Mouse (Mus musculus) MEL (cell line): Measurements from ENCODE around the gene Ppp1r3a. TPM values are rescaled to one million over a fixed set of nuclear protein-coding genes. Genes with fewer than 3 reads are reported as not detected.

Source experiments
- DNase-seq: peaks from one replicate; pipeline ENCODE4 v3.0.0; 2011; ENCODE audit warnings: low read depth, low spot score
- H3K27ac ChIP-seq: 2 replicates; pipeline ENCODE4 v1.5.1; 2012; ENCODE audit warnings: low read depth, mild to moderate bottlenecking, control low read depth, low read length, moderate library complexity; ENCODE audit not compliant: control insufficient read depth
- H3K27me3 ChIP-seq, 2 experiments: fragments of 150-350 bp in 1 of 2; sonication (generic) in 1 of 2; 2 replicates each; pipeline ENCODE4 v1.6.1; 2012; ENCODE audit warnings: low read length in 2 of 2, mild to moderate bottlenecking in 2 of 2, improper control_type of control experiment in 1 of 2, moderate library complexity in 1 of 2; ENCODE audit not compliant: insufficient read depth in 2 of 2, control insufficient read depth in 1 of 2
- H3K36me3 ChIP-seq, 2 experiments: 2 replicates each; pipeline ENCODE4 v1.6.1; 2012 to 2014; ENCODE audit warnings: low read length in 2 of 2, improper control_type of control experiment in 1 of 2, inconsistent platforms in 1 of 2, mild to moderate bottlenecking in 1 of 2; ENCODE audit not compliant: insufficient read depth in 2 of 2, control insufficient read depth in 1 of 2
- H3K4me1 ChIP-seq, 2 experiments: fragments of 150-350 bp in 1 of 2; sonication (generic) in 1 of 2; 2 replicates each; pipeline ENCODE4 v1.6.1; 2012; ENCODE audit warnings: low read length in 2 of 2, improper control_type of control experiment in 1 of 2, mild to moderate bottlenecking in 1 of 2; ENCODE audit not compliant: insufficient read depth in 2 of 2, control insufficient read depth in 1 of 2
- H3K4me3 ChIP-seq, 2 experiments: fragments of 150-350 bp in 1 of 2; sonication (generic) in 1 of 2; 2 replicates each; pipeline ENCODE4 v1.5.1; 2012; ENCODE audit warnings: low read depth in 2 of 2, low read length in 2 of 2, mild to moderate bottlenecking in 2 of 2, moderate library complexity in 2 of 2, control low read depth in 1 of 2, improper control_type of control experiment in 1 of 2; ENCODE audit not compliant: control insufficient read depth in 1 of 2, insufficient read depth in 1 of 2
- H3K79me2 ChIP-seq: 2 replicates; pipeline ENCODE4 v1.6.1; 2012; ENCODE audit warnings: mild to moderate bottlenecking, low read length, moderate library complexity; ENCODE audit not compliant: control insufficient read depth, poor library complexity, insufficient read depth
- H3K9ac ChIP-seq: 2 replicates; pipeline ENCODE4 v1.6.1; 2012; ENCODE audit warnings: low read depth, mild to moderate bottlenecking, control low read depth, low read length, moderate library complexity; ENCODE audit not compliant: control insufficient read depth, poor library complexity, severe bottlenecking
- H3K9me3 ChIP-seq: fragments of 150-350 bp; sonication (generic); replicated peaks from 2 replicates; pipeline ENCODE4 v1.6.1; 2012; ENCODE audit warnings: mild to moderate bottlenecking, low read length, improper control_type of control experiment, moderate library complexity; ENCODE audit not compliant: insufficient read depth
- BHLHE40 ChIP-seq: IDR thresholded peaks from 2 replicates; pipeline ENCODE4 v1.6.1; 2012; ENCODE audit warnings: low read depth, mild to moderate bottlenecking, inconsistent platforms, low read length, improper control_type of control experiment, borderline replicate concordance
- CHD1 ChIP-seq: IDR thresholded peaks from 2 replicates; pipeline ENCODE4 v1.6.1; 2012; ENCODE audit warnings: low read depth, mild to moderate bottlenecking, inconsistent platforms, low read length, improper control_type of control experiment
- CHD2 ChIP-seq: IDR thresholded peaks from 2 replicates; pipeline ENCODE4 v1.6.1; 2011; ENCODE audit warnings: low read length, improper control_type of control experiment
- EP300 ChIP-seq, 2 experiments: IDR thresholded peaks; 2 replicates each; pipeline ENCODE4 v1.6.1; 2011; ENCODE audit warnings: improper control_type of control experiment in 2 of 2, low read length in 2 of 2, low read depth in 1 of 2, mild to moderate bottlenecking in 1 of 2
- ETS1 ChIP-seq: IDR thresholded peaks from 2 replicates; pipeline ENCODE4 v1.6.1; 2012; ENCODE audit warnings: low read depth, mild to moderate bottlenecking, inconsistent platforms, low read length, improper control_type of control experiment, moderate library complexity
- GABPA ChIP-seq: IDR thresholded peaks from 2 replicates; pipeline ENCODE4 v1.6.1; 2012; ENCODE audit warnings: low read depth, mild to moderate bottlenecking, inconsistent platforms, low read length, improper control_type of control experiment, moderate library complexity
- GATA1 ChIP-seq: IDR thresholded peaks from 2 replicates; pipeline ENCODE4 v1.6.1; 2011; ENCODE audit warnings: low read depth, low read length, improper control_type of control experiment
- MAFK ChIP-seq: IDR thresholded peaks from 2 replicates; pipeline ENCODE4 v1.6.1; 2011; ENCODE audit warnings: low read depth, mild to moderate bottlenecking, low read length, improper control_type of control experiment, borderline replicate concordance
- MAX ChIP-seq: IDR thresholded peaks from 2 replicates; pipeline ENCODE4 v1.6.1; 2011; ENCODE audit warnings: low read length, improper control_type of control experiment
- MEF2A ChIP-seq: IDR thresholded peaks from 2 replicates; pipeline ENCODE4 v1.6.1; 2014; ENCODE audit warnings: low read depth, mild to moderate bottlenecking, inconsistent platforms, low read length, improper control_type of control experiment; ENCODE audit not compliant: poor library complexity, insufficient replicate concordance, severe bottlenecking; ENCODE audit errors: extremely low read depth
- MXI1 ChIP-seq: IDR thresholded peaks from 2 replicates; pipeline ENCODE4 v1.6.1; 2011; ENCODE audit warnings: mild to moderate bottlenecking, low read depth, low read length, improper control_type of control experiment
- MYB ChIP-seq: IDR thresholded peaks from 2 replicates; pipeline ENCODE4 v1.6.1; 2011; ENCODE audit warnings: mild to moderate bottlenecking, low read depth, low read length, improper control_type of control experiment
- MYC ChIP-seq: IDR thresholded peaks from 2 replicates; pipeline ENCODE4 v1.6.1; 2011; ENCODE audit warnings: low read depth, mild to moderate bottlenecking, low read length, improper control_type of control experiment, moderate library complexity
- NELFE ChIP-seq: IDR thresholded peaks from 2 replicates; pipeline ENCODE4 v1.6.1; 2011; ENCODE audit warnings: low read depth, low read length, improper control_type of control experiment
- POLR2AphosphoS2 ChIP-seq: IDR thresholded peaks from 2 replicates; pipeline ENCODE4 v1.6.1; 2011; ENCODE audit warnings: low read length, improper control_type of control experiment
- POLR2AphosphoS5 ChIP-seq: IDR thresholded peaks from 2 replicates; pipeline ENCODE4 v1.6.1; 2012; ENCODE audit warnings: low read depth, borderline replicate concordance, mild to moderate bottlenecking, inconsistent platforms, low read length, moderate library complexity, mixed read lengths
- RAD21 ChIP-seq: IDR thresholded peaks from 2 replicates; pipeline ENCODE4 v1.6.1; 2011; ENCODE audit warnings: mild to moderate bottlenecking, low read depth, low read length, improper control_type of control experiment
- TAL1 ChIP-seq: IDR thresholded peaks from 2 replicates; pipeline ENCODE4 v1.6.1; 2012; ENCODE audit warnings: mild to moderate bottlenecking, inconsistent platforms, low read length, moderate library complexity, mixed read lengths
- TBP ChIP-seq: IDR thresholded peaks from 2 replicates; pipeline ENCODE4 v1.8.0; 2011; ENCODE audit warnings: low read depth, low read length, improper control_type of control experiment
- USF1 ChIP-seq: IDR thresholded peaks from 2 replicates; pipeline ENCODE4 v1.6.1; 2014; ENCODE audit warnings: low read depth, mild to moderate bottlenecking, inconsistent platforms, low read length, improper control_type of control experiment, moderate library complexity
- USF2 ChIP-seq, 2 experiments: IDR thresholded peaks; 2 replicates each; pipeline ENCODE4 v1.6.1; 2011 to 2012; ENCODE audit warnings: improper control_type of control experiment in 2 of 2, low read length in 2 of 2, borderline replicate concordance in 1 of 2, inconsistent platforms in 1 of 2, low read depth in 1 of 2, mild to moderate bottlenecking in 1 of 2; ENCODE audit not compliant: insufficient read depth in 1 of 2
- ZKSCAN1 ChIP-seq: IDR thresholded peaks from 2 replicates; pipeline ENCODE4 v1.6.1; 2012; ENCODE audit warnings: low read depth, mild to moderate bottlenecking, inconsistent platforms, low read length, improper control_type of control experiment, moderate library complexity
- ZMIZ1 ChIP-seq: IDR thresholded peaks from 2 replicates; pipeline ENCODE4 v1.6.1; 2012; ENCODE audit warnings: low read depth, mild to moderate bottlenecking, inconsistent platforms, low read length, improper control_type of control experiment, moderate library complexity
- ZNF384 ChIP-seq: IDR thresholded peaks from 2 replicates; pipeline ENCODE4 v1.6.1; 2012; ENCODE audit warnings: low read depth, mild to moderate bottlenecking, inconsistent platforms, low read length, improper control_type of control experiment
- polyA plus RNA-seq, 2 experiments: library from polyadenylated mRNA; stranded (reverse) in 1 of 2; unstranded in 1 of 2; fragments of >175 nt in 1 of 2; fragments of >200 nt in 1 of 2; gene quantifications; 2 replicates each; pipeline versions ENCODE4 v1.2.1 to v1.2.4; 2012; ENCODE audit warnings: low replicate concordance in 2 of 2, low read depth in 1 of 2; ENCODE audit not compliant: insufficient read length in 2 of 2, insufficient read depth in 1 of 2, missing spikeins in 1 of 2
- total RNA-seq: library from RNA; depleted of rRNA; stranded (reverse); fragments of 300-350 nt; gene quantifications from 2 replicates; pipeline ENCODE4 v1.2.3, GENCODE M21; 2012

The Ppp1r3a gene
- total and polyA plus RNA-seq, 3 experiments: not detected

DNA sequence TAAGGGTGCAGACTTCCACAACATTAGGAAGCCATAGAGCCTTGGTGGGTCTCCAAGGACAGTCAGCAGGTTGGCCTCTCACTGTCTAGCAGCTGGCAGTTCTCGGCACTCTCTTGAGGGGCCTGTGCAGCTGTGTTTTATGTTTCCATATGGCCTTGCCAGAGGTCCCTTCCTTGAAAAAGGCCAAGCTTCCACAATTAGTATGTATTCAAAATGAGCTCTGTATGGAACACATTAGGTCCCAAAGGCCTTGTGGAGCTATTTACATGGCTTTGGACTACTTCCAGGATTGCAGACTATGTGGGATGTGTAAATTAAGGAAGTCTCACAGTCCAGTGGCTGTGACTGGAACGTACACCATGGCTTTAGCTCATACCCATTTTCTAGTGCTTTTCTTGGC, 8.1 kb downstream of the Ppp1r3a start:
- TF ChIP-seq CHD2 (no peak), RAD21 (no peak), BHLHE40 (no peak), MEF2A (no peak), ZNF384 (no peak), GATA1 (no peak), ZKSCAN1 (no peak), ETS1 (no peak), POLR2AphosphoS5 (no peak), TAL1 (no peak), MAX (no peak), MXI1 (no peak), MAFK (no peak), GABPA (no peak), CHD1 (no peak), USF1 (no peak), ZMIZ1 (no peak), NELFE (no peak), TBP (no peak), USF2 (IDR thresholded peaks at IDR 0.05; ENCODE audit: borderline replicate concordance in 1 of 2, insufficient read depth in 1 of 2, low read depth in 1 of 2, low read length in 2 of 2) (no peak)
- Histone ChIP-seq H3K9ac (no peak overlapping the region), H3K9me3 (no peaks in the 10 kb centered on the region), H3K27me3 (no peaks in the 10 kb centered on the region), H3K27ac (no peak overlapping the region), H3K4me1 (no peaks in the 10 kb centered on the region), H3K36me3 (no peaks in the 10 kb centered on the region), H3K4me3 (no peak overlapping the region), H3K79me2 (no peaks in the 10 kb centered on the region)
- DNase-seq: no peak

DNA sequence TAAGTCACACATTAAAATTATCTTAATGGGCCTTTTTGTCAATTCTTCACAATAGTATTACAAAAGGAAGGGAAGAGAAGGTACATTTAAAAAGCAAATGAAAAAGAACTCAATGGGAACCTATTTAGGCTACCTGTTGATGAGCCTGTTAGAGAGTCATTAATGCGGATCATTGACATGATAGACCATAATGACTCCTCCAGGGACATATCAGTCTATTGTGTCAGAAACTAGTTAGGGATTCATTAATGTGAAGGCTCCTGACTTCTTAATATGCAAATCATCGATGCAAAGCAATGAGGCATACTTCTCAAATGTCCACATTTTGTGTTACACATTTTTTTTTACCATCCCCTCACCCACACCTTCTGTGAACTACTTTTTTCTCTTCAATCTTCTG, 19.1 kb downstream of the Ppp1r3a start:
- H3K4me1 ChIP-seq: no peaks in the 10 kb centered on the region
- no peak for TF ChIP-seq POLR2AphosphoS2
- no peak for TF ChIP-seq GATA1
- TF ChIP-seq MYB: no peak
- no peak for TF ChIP-seq MYC
- TF ChIP-seq MAX: no peak
- no peak for TF ChIP-seq POLR2AphosphoS5
- no peak for TF ChIP-seq ZMIZ1
- TF ChIP-seq EP300 (IDR thresholded peaks at IDR 0.05; ENCODE audit: low read depth in 1 of 2, low read length in 2 of 2): no peak
- H3K4me3 ChIP-seq: no peak overlapping the region
- H3K27me3 ChIP-seq: no peaks in the 10 kb centered on the region
- H3K79me2 ChIP-seq: no peaks in the 10 kb centered on the region
- no peak for DNase-seq
- H3K27ac ChIP-seq: no peak overlapping the region
- H3K36me3 ChIP-seq: no peaks in the 10 kb centered on the region
- no peak overlapping the region for H3K9ac ChIP-seq
- no peaks in the 10 kb centered on the region for H3K9me3 ChIP-seq
